Mouse (Mus musculus) ovary, postnatal 14 days (tissue): Measurements from ENCODE around the gene Pard6b.
A peak's percentile ranks its signal among the peaks of the same experiment; 100 is the strongest.

Source experiments
- DNase-seq: peaks from one replicate; pipeline ENCODE4 v3.0.0; 2022; ENCODE audit warnings: low spot score

Pard6b gene

DNA sequence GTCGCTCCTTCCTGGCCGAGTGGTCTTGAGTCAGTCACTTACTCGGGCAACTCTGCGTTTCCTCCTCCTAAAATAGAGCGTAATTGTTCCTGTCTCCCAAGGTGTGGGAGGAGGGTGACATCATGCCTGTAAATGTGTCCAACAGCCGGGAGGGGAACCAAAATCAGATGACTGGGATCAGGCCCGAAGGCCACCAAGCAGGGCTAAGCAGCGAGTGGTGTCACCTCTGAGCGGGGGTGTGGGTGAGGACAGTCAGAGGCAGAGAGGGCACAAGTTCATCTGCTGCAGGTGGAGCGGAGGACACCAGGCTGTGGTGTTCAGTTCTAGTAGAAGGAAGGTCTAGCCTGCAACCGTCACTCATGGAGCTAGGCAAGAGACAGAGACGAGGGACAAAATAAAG lies 17.1 kb upstream of the Pard6b start:
- DNase-seq, result no peak

DNA sequence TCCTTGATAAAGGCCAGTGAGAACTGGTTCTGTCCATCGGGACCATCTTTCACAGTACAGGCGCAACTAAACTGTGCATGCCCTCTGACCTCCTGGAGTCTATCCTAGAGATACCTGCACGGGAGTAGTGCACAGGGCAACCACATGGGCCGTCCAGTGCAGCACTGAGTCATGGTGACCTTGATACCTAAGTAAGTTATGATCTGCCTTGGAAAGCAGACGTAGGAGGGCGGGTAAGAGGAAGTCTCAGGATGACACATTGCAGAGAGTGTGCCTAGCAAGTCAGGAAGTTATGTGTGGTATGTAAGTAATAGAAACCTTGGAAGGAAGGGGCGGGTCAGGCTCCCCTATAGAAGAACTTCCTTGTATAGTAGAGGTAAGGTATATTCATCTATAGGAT lies 15.3 kb upstream of the Pard6b start:
- DNase-seq, result no peak

DNA sequence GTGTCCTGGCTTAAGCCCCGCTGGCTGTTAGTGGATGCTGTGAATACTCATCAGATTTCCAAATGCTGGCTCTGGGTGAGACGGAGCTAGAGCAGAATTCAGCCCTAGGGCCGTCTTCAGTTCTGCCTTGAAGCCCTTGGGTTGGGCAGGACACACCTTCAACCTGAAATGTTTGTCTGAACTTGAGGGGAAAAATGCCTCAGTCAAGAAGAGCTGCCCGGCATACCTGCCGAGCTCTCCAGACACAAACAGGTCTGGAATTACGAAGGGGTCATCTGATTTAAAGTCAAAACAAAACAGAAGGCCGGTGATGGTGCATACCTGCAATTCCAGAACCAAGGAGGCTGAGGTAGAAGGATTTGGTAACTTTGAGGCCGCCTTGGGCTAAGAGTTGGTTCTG lies 14.0 kb upstream of the Pard6b start:
- DNase-seq, result no peak

DNA sequence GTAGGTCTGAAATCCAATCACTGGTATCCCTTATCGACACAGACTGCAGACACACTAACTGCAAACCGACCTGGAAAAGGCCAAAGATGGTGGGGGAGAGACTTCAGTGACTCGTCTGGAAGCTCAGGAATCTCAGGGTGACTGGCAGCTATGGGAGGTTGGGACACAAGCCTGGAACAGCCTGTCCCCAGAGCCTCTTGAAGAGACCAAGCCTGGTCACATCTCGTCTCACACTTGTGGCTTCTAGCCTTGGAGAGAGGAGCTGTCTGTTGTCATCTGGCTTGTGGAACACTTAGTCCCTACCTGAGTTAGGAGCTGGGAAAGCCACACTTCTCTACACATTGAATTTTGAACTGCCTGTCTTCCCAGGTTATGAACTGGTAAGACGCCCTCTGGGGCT lies 10.4 kb upstream of the Pard6b start:
- no peak for DNase-seq

DNA sequence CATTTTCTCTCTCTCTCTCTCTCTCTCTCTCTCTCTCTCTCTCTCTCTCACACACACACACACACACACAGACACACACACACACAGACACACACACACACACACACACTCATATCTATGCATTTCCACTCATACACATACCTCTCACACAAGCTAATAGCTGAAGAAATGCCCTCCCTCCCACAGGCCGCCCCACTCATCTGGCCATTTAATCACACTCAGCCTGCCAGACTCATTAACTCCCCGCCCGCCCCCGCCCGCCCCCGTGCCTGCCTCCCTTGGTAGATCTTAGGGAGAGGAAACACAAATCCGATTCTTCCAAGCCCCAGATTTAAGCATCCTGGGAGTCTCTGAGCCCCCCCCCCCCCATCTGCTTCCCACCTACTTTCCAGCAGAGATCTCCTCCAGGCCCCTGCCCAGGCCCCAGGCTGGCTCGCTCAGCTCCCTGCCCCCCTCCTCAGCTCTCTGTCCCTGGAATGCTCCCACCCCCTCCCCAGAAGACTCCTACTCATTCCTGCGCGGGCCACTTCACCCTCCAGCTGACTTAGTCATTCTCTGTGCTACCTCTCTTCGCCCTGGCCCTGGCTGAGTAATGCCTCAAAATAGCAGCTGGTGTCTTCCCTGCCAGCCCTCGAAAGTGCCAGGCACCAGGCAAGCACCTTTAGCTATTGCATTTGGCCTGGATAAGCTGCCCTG lies 8.2 kb upstream of the Pard6b start:
- DNase-seq, result peak; percentile 25

DNA sequence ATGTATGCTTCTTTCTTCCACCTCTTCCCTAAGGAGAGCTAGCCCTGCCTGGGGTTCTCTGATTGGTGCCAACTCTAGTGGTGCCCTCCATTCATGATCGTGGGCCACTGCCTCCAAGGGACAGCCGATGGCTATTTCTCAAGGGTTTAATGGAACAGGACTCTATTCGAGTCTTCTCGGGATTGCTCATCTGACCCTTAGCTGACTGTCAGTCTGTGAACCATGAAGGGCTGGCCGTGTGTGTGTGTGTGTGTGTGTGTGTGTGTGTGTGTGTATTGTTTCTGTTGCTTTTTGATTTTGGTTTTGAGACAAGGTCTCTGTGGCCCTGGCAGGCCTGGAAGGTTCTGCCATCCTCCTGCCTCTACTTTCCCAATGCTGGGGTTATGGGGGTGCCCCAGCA lies 7.1 kb upstream of the Pard6b start:
- DNase-seq, result no peak

DNA sequence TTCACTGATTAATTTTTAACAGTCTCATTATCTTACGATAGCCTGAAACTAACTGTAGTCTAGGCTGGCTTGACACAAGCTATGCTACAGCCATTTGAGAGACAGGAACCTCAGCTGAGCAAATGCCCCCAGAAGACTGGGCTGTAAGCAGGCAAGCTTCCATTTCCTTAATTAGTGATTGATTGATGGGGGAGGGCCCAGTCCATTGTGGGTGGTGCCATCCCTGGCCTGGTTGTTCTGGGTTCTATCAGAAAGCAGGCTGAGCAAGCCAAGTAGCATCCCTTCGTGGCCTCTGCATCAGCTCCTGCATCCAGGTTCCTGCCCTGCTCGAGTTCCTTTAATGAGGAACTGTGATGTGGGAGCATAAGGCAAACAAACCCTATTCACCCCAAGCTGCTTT lies 6.3 kb upstream of the Pard6b start:
- DNase-seq, result no peak

DNA sequence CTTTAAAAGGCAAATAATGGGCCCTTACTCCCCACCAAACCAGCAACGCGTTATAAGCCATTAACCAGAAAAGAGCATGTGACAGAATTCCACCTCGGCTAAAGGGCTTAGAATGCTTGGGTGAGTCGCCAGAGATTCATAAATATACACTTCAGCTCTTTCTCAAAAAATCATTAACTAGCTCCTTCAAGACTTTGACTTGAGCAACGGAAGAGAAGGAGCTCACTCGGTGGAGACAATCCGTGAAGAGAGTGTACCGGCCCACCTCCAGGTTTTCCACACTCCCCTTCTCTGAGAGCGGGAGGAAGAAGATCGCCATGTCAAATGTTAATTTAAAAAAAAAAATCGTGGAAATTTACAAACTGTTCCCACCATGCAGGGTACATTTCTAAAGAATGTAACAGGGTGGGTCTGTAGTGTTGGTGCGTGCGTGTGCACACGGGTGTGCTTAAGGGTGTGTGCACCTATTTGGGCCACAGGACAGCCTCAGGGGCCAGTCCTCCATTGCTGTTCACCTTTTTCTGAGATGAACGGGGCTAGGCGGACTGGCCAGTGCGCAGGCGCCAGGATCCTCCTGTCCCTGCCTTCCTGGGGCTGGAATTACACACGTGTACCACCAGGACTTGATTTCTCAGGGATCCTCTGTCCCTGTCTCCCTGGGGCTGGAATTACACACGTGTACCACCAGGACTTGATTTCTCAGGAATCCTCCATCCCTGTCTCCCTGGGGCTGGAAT lies 3.8 kb upstream of the Pard6b start:
- DNase-seq, result no peak

DNA sequence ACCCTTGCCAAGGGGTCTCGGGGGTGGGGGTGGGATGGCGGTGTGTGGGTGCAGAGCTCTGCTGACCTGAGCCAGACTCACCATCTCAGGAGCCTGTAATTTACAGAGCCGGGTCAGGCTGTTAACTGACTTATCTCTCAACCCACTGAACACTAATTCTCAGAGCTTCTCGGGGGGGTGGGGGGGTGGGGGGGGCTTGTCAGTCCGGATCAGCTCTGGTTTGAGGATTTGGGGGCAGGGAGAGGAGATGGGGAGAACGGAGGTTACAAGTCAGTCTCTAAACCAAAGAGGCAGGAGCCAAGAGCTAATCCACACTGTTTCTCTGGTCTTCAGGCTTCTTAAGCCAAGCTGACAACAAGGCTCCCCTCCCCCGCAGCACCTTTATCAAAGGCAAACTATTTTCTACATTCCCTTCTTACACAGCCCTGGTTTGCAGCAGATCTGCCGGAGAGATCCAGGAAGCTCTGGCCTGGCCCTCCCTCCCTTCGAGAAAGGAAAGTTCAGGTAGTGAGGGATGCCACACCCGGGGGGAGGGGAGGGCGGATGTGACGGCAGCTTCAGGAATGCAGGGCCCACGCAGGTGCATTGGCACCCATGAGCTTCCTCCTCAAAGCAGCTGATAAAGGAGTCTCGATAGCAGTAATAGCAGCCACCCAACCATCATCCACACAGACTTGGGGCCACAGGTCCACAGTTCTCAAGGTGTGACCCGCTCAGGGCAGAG lies 2.5 kb upstream of the Pard6b start:
- peak; percentile 34 for DNase-seq

DNA sequence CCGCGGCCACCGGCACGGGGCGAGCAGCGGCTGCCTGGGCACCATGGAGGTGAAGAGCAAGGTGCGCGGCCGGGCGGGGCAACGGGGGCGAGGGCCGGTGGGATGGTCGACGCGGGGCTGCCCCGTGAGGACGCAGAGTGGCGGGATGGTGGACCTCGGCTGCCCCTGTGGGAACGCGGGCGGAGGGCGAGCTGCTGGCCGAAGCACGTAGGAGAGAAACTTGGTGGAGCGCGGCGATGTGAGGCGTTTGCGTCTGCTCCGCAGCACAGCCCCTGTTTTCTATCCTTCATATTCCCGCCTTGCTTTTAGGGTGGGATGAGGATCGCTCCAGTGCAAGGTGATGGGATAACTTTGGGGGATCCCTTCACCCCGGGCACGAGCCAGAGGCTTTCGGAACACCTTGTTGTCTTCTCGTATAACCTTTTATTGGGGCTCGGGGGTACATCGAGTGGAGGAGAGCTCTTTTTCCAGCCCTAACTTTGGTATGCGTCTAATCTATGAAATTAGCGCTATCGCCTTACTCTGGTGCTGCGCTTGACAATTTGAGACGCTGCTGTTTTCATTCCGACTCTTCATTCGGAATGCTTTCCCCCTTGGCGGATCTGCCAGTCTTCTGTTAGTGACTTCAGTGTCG lies 612 bp downstream of the Pard6b start:
- DNase-seq, result no peak

DNA sequence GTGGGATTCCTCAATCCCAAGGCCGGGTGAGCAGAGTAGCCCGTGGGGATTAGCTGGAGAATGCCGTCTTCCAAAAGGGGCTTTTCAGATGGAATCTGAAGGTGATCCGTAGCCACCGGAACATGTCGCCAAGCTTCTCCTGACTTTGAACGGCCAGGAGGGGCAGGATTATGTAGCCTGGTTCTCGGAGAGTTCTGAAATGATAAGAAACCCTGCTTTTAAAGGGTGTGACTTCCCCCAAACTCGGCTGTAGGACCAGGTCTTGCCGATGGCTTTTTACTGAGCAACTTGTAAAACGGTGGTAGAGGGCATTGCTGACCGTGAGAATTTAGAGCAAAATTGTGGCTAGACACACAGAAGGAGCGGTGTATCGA lies 1.1 kb downstream of the Pard6b start:
- DNase-seq, result no peak

DNA sequence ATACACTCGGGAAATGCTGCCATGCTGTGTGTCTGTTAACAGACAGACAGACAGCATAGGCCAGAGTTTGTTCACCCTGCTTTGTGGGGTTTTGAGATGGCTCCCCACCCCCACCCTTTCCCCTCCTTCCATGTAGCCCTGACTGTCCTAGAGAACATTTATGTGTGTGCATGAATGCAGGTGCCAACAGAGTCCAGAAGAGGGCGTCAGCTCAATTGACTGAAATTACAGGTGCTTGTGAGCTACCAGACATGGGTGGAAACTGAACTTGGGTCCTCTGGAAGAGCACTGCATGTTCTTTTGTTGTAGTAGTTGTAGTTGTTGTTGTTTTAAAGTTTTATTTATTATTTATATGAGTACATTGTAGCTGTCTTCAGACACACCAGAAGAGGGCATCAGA lies 2.8 kb downstream of the Pard6b start:
- no peak for DNase-seq

DNA sequence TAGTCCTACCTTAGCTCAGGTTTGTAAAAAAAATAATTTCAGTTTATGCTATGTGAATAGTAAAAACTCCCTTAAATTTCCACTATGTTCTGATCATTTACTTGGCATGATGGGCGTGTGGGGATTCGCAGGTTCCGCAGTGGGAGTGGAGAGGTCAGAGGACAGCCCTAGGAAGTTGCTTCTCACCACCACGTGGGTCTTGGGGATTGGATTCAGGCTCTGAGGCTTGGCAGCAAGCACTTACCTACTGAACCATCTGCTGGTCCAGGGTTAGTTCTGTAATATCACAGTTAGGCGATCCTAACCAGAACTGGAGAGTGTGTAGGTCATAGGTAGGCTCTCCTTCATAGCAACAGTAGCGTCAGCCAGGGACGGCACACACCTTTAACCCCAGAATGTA lies 3.4 kb downstream of the Pard6b start:
- DNase-seq, result no peak

DNA sequence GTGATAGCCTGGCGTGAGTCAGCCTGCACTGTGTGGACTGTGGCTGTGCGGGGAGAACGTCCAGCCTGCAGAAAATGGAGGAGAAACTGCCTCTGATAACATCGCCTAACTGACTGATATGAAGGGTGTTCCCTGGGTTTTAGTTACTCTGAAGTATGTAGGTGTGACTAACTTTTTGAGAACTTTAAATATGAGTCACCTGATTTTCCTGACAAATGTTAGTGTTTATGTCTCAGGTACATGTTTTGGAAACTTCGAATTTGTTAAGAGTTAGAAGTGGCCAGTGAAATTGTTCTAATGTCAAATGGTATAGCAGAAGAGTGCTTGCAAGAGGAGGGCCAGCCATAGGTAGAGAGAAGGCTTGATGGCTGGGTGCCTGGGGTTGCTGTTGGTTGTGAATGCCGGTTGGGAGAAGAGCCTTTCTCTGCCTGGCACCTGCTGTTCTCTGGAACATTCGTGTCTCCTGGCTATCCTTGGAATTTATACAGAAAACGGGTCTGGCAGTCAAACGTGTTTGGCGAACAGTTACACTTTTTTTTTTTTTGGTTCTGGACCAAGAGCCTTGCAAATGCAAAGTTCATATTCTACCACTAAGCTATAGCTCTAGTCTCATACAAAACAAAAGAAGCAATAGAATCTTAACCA lies 4.9 kb downstream of the Pard6b start:
- DNase-seq, result no peak

DNA sequence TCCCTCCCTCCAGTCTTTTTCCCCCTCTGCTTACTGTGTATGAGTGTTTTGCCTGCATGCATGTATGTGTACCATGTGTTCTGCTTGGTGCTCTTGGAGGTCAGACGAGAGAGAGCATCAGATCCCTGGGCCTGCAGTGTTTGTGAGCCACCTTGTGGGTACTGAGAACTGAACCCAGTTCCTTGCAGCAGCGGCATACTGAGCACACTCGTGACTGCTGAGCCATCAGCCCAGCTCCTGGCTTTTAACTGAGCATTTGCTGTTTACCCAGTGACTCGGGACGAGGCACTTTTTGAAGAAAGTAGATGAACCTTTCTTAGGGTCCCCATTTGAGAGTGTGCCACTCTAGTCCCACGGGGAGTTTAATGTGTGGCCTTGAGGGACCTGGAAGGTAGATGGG lies 5.5 kb downstream of the Pard6b start:
- DNase-seq, result no peak

DNA sequence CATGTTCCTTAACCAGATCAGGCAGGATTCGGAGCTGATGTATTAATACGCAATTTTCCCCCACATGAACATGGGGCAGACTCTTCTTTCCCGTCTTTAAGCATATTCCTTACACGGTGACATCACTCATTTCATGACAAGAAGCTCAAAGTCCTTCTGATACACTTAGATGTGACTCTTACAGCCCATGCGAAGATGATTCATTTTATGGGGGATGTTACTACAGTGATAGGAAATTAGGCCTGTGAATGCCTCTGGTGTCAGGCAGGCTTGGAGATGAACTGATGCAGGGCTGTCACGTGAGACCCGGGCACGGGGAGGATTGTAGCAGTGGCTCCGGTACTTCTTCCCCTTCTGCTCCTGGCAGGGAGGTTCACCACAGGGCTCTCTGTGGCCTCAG lies 6.0 kb downstream of the Pard6b start:
- no peak for DNase-seq

DNA sequence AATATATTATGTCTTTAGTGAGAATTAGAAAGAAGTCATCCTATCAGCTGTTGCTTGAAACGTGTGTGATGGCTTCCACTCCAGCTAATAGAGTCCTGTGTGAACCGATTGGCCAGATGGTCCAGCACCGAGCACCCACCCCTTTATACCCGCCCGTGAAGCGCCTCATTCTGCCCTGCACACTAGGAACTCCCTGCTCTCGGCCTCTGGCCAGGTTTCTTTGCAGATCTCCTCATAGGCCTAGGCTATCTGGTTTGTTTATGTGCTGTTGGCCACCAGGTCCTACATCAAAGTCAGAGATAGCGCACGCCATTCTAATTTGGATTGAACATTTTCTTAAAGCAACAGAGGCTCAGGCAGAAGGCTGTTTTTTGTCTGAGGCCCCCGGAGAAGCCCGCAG lies 10.8 kb downstream of the Pard6b start:
- no peak for DNase-seq

DNA sequence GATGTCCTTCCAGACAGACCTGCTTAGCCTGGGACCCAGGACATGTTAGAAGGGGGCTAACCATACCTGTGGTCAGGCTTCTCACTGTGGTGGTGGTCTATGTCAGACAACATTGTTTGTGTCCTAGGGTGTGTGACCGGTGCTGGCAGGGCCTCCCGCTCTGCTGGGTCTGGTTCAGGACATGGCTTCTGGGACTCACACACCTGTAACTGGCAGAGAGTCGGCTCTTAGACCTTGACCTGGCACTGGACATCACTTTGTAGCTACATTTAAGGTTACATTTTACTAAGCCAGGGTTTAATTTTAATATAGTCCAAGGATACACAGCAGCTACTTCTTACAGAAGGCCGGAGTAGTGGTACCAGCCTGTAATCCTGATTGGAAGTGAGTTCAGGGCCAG lies 12.3 kb downstream of the Pard6b start:
- no peak for DNase-seq

DNA sequence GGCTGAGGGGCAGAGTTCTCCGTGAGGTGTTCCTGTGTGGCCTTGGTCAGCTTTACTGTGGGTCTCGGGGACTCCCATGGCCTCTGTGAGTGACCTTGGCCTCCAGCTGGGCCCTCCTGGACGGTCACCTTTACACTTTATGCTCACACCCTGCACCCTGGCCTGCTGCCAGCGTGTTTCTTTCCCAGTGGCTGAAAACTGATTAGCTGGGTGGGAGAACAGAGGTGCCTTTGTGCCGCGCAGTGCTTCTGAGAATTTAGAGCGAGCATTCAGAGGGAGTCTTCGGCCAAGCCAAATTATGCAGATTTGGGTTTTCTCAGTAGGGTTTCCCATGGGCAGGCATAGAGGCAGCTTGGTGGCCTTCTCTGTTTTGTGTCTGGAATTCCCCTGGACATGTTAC lies 14.3 kb downstream of the Pard6b start:
- no peak for DNase-seq

DNA sequence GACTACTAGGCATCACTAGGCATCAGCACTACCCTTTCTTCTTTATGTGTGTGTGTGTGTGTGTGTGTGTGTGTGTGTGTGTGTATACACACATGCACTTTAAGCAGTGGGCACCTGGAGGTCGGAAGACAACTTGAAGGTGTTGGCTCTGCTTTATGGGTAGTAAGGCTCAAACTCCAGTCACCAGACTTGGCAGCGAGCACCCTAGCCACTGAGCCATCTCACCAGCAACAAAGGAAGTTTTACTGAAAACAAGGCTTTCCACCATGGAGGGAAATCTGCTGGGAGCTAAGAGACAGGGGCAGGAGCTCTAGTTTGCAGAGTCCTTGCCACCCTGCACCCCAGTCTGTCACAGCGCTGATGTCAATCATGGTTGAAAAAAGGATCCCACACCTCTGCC lies 15.7 kb downstream of the Pard6b start:
- DNase-seq, result no peak

DNA sequence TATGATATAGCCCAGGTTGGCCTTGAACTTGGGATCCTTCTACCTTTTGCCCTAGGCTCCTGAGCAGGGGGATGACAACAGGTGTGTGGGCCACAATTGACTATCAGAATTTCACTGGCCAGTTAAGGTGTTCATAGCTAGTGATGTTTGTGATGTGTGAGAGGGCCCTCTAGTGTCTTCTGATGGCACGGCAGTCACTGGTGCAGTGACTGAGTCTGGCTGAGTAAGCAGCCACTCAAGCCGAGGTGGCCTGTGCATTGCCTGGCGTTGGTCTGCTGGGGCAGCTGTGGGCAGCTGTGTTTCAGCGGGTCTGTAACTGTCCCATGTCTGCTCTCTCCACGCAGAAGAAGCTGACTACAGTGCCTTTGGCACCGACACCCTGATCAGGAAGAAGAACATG lies 17.2 kb downstream of the Pard6b start:
- DNase-seq, result no peak

DNA sequence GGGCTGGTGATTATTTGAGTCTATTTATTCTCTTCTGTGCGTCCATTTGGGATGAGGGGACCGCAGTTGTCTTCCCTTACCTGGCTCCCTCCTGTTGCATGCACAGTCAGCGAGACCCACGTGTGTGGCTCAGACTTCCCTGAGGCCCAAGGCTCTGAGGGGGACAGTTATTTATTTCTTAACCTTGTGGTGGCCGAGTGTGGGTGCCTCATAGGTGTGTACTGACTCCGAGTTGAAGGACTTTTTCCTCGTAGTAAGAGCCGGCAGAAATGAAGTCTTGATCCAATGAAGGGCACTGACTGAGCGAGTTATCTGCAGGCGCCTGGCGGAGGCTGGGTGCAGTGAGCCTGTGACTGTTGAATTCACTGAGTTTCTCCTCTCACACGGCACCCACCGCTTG lies 19.2 kb downstream of the Pard6b start:
- DNase-seq, result no peak

DNA sequence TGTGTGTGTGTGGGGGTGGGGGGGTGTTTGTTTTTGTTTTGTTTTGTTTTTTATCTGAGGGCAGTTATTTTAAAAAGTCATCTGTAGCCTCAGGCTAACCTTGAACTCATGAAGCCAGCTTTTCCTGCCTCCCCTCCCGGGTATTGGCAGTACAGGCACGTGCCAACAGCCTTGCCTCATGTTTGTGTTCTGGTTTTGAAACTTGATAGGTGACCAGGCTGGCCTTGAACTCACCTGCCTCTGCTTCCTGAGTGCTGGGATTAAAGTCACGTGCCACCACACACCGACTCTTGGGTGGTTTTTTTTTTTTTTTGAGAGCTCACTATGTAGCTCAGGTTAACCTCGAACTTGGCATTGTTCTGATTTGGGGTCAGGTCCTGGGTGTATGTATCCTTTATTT lies 21.0 kb downstream of the Pard6b start:
- no peak for DNase-seq
